Mouse (Mus musculus): ENCODE results near the gene Htr3b. TPM values are rescaled to one million over a fixed set of nuclear protein-coding genes. Genes with fewer than 3 reads are reported as not detected.
A peak's percentile ranks its signal among the peaks of the same experiment; 100 is the strongest.

Gene Htr3b
- polyA plus RNA-seq, 1 experiment from 2014 or later: not detected

- H3K36me3 ChIP-seq: no peaks in the 10 kb centered on the region
- no peak for ATAC-seq
- no peaks in the 10 kb centered on the region for H3K9me3 ChIP-seq
Measured at GRCm38 (mm10) chr9:48981827-48982226, 17.0 kb upstream of the Htr3b start.

DNA sequence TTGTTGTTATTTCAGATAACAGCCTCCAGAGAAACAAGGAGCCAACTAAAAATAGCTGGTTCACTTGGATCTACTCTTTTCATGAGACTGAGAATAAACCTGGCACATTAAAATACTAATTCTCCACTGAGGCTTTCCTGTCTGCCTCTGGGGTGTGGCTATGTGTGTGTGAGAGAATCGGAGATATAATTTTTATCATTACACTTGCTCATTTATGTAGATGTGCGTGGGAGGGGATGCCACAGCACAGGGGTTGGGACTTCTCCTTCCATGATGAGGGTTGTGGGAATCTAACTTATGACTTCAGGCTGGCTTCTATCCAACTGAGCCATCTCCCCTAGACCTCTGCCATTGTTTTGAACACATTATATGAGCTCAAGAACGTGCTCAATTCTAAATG is 16.0 kb upstream of the Htr3b start:
- H3K36me3 ChIP-seq: no peaks in the 10 kb centered on the region
- ATAC-seq: no peak

More at GRCm38 (mm10) chr9:48981827-48982226, 17.0 kb upstream of the Htr3b start:
- Histone ChIP-seq H3K27me3 (no peaks in the 10 kb centered on the region), H3K4me1 (replicated peaks) (peaks cover 18% of the 10 kb centered on the region), H3K4me3 (replicated peaks) (no peak overlapping the region), H3K4me2 (replicated peaks) (no peak overlapping the region), H3K27ac (no peak overlapping the region), H3K9ac (replicated peaks) (no peak overlapping the region)

DNA sequence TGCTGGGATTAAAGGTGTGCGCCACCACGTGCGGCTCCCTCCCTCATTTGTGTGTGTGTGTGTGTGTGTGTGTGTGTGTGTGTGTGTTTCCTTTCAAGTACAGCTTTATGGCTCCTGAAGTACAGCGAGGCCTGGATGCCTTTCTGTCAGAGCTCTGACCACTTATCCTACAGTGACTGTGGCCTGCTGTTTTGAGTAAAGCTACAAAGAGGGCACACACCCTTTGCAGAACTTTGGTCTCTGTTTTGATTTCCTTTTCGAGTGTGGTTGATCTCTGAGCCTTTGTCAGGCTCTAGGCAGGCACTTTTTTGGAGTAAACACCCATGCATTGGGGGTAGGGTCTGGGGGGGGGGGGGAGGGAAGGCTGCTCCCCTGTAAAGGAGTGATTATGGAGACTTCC is 15.6 kb upstream of the Htr3b start:
- no peak overlapping the region for H3K9ac ChIP-seq (replicated peaks)
- 83% methylated on average over 5 of the region's 5 CpGs for WGBS

More for the DNA sequence above, 16.0 kb upstream of the Htr3b start:
- Histone ChIP-seq H3K4me1 (replicated peaks) (peaks cover 7% of the 10 kb centered on the region; the same call in 1 of the 2 replicates), H3K9me3 (no peaks in the 10 kb centered on the region), H3K27ac (no peak overlapping the region), H3K4me3 (replicated peaks) (no peak overlapping the region), H3K27me3 (no peaks in the 10 kb centered on the region), H3K9ac (replicated peaks) (no peak overlapping the region), H3K4me2 (replicated peaks) (no peak overlapping the region)
- WGBS: 85% methylated on average over 3 of the region's 3 CpGs

GRCm38 (mm10) chr9:48976661-48977355 is 12.0 kb upstream of the Htr3b start:
- no peak overlapping the region for H3K4me3 ChIP-seq (replicated peaks)
- H3K27ac ChIP-seq: no peak overlapping the region
- H3K9me3 ChIP-seq: no peaks in the 10 kb centered on the region
- H3K36me3 ChIP-seq: no peaks in the 10 kb centered on the region
- no peaks in the 10 kb centered on the region for H3K27me3 ChIP-seq
- no peak for ATAC-seq
- H3K4me2 ChIP-seq (replicated peaks): no peak overlapping the region
- WGBS: 89% methylated on average over 6 of the region's 6 CpGs
- no peaks in the 10 kb centered on the region for H3K4me1 ChIP-seq (replicated peaks)
- H3K9ac ChIP-seq (replicated peaks): no peak overlapping the region

More for the DNA sequence above, 15.6 kb upstream of the Htr3b start:
- H3K9me3 ChIP-seq: no peaks in the 10 kb centered on the region
- H3K4me1 ChIP-seq (replicated peaks): 0 out of 2 replicates have a peak, but pooled peaks cover 6% of the 10 kb centered on the region
- ATAC-seq: no peak
- no peak overlapping the region for H3K4me3 ChIP-seq (replicated peaks)
- no peak overlapping the region for H3K4me2 ChIP-seq (replicated peaks)
- no peak overlapping the region for H3K27ac ChIP-seq
- H3K36me3 ChIP-seq: no peaks in the 10 kb centered on the region
- no peaks in the 10 kb centered on the region for H3K27me3 ChIP-seq

- 31% methylated on average over 3 of the region's 3 CpGs for WGBS
- no peak for ATAC-seq
Measured at GRCm38 (mm10) chr9:48972494-48972893, 7.7 kb upstream of the Htr3b start.

DNA sequence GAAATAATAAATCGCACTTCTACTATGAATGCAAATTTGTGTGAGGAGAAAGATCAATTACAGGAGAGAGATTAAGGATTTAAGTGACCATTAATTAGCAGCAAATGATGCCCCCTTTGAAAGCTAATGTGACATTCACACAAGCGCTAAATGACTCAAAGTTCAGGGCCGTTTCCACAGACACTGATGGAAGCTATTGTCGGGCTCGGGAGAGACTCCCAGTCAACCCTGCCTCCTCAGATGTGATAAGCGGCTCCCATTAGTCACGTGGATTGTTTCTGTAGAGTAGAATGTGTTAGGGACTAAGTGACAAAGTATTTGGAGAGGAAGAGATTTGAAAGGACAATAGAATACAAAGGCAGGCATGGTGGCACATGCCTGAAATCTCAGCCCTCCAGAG is 2.7 kb downstream of the Htr3b start:
- Histone ChIP-seq H3K27ac (no peak overlapping the region), H3K4me1 (replicated peaks) (peaks cover 14% of the 10 kb centered on the region), H3K9me3 (no peaks in the 10 kb centered on the region), H3K27me3 (peaks cover 10% of the 10 kb centered on the region; the same call in 1 of the 2 replicates), H3K4me3 (replicated peaks) (no peak overlapping the region), H3K36me3 (no peaks in the 10 kb centered on the region), H3K4me2 (replicated peaks) (no peak overlapping the region), H3K9ac (replicated peaks) (no peak overlapping the region)
- no peak for ATAC-seq
- WGBS: 34% methylated on average over 7 of the region's 7 CpGs

More at GRCm38 (mm10) chr9:48972494-48972893, 7.7 kb upstream of the Htr3b start:
- H3K36me3 ChIP-seq: no peaks in the 10 kb centered on the region
- H3K9ac ChIP-seq (replicated peaks): no peak overlapping the region
- H3K4me3 ChIP-seq (replicated peaks): no peak overlapping the region
- no peaks in the 10 kb centered on the region for H3K27me3 ChIP-seq
- H3K9me3 ChIP-seq: no peaks in the 10 kb centered on the region
- H3K4me2 ChIP-seq (replicated peaks): no peak overlapping the region
- no peaks in the 10 kb centered on the region for H3K4me1 ChIP-seq (replicated peaks)
- H3K27ac ChIP-seq: no peak overlapping the region

GRCm38 (mm10) chr9:48961314-48961713 is 3.5 kb downstream of the Htr3b start:
- H3K4me1 ChIP-seq (replicated peaks): peaks cover 14% of the 10 kb centered on the region
- H3K4me2 ChIP-seq (replicated peaks): peak overlapping the region; percentile 32
- no peak overlapping the region for H3K4me3 ChIP-seq (replicated peaks)
- H3K9ac ChIP-seq (replicated peaks): 0 out of 2 replicates have a peak overlapping the region, but pooled peaks have one; percentile 2
- H3K9me3 ChIP-seq: no peaks in the 10 kb centered on the region
- peaks cover 10% of the 10 kb centered on the region; the same call in 1 of the 2 replicates for H3K27me3 ChIP-seq
- H3K27ac ChIP-seq: no peak overlapping the region
- no peak for ATAC-seq
- no peaks in the 10 kb centered on the region for H3K36me3 ChIP-seq
- 25% methylated on average over 12 of the region's 12 CpGs for WGBS

GRCm38 (mm10) chr9:48947565-48947964 is 17.2 kb downstream of the Htr3b start:
- Histone ChIP-seq H3K9ac (replicated peaks) (no peak overlapping the region), H3K4me2 (replicated peaks) (no peak overlapping the region), H3K4me3 (replicated peaks) (no peak overlapping the region), H3K36me3 (no peaks in the 10 kb centered on the region), H3K27ac (no peak overlapping the region), H3K27me3 (no peaks in the 10 kb centered on the region), H3K9me3 (no peaks in the 10 kb centered on the region), H3K4me1 (replicated peaks) (0 out of 2 replicates have a peak, but pooled peaks cover under 1% of the 10 kb centered on the region)
- no peak for ATAC-seq
- WGBS: 91% methylated on average over 4 of the region's 4 CpGs

- Histone ChIP-seq H3K4me3 (replicated peaks) (no peak overlapping the region), H3K4me2 (replicated peaks) (no peak overlapping the region), H3K9me3 (no peaks in the 10 kb centered on the region), H3K36me3 (no peaks in the 10 kb centered on the region), H3K9ac (replicated peaks) (no peak overlapping the region), H3K27ac (no peak overlapping the region), H3K27me3 (no peaks in the 10 kb centered on the region), H3K4me1 (replicated peaks) (0 out of 2 replicates have a peak, but pooled peaks cover 5% of the 10 kb centered on the region)
- no peak for ATAC-seq
- WGBS: 88% methylated on average over 1 of the region's 1 CpGs
Measured at GRCm38 (mm10) chr9:48942349-48942748, 22.4 kb downstream of the Htr3b start.

GRCm38 (mm10) chr9:48929436-48929835 is 35.4 kb downstream of the Htr3b start:
- H3K9me3 ChIP-seq: no peaks in the 10 kb centered on the region
- no peaks in the 10 kb centered on the region for H3K36me3 ChIP-seq
- 0 out of 2 replicates have a peak overlapping the region, but pooled peaks have one; percentile 5 for H3K27ac ChIP-seq
- peaks cover 16% of the 10 kb centered on the region for H3K4me1 ChIP-seq (replicated peaks)
- H3K4me2 ChIP-seq (replicated peaks): no peak overlapping the region
- H3K9ac ChIP-seq (replicated peaks): no peak overlapping the region; the same call in 1 of the 2 replicates
- no peak for ATAC-seq
- WGBS: 85% methylated on average over 5 of the region's 5 CpGs
- no peaks in the 10 kb centered on the region for H3K27me3 ChIP-seq
- H3K4me3 ChIP-seq (replicated peaks): no peak overlapping the region

- WGBS: 34% methylated on average over 3 of the region's 3 CpGs
- H3K36me3 ChIP-seq: no peaks in the 10 kb centered on the region
- H3K27ac ChIP-seq: peak overlapping the region; percentile 59
- ATAC-seq: peak; percentile 66; the same call in 1 of the 2 replicates
- H3K4me1 ChIP-seq (replicated peaks): peaks cover 16% of the 10 kb centered on the region
- no peaks in the 10 kb centered on the region for H3K9me3 ChIP-seq
- peak overlapping the region; percentile 6; the same call in 1 of the 2 replicates for H3K9ac ChIP-seq (replicated peaks)
- H3K4me2 ChIP-seq (replicated peaks): no peak overlapping the region
- H3K27me3 ChIP-seq: no peaks in the 10 kb centered on the region
- H3K4me3 ChIP-seq (replicated peaks): no peak overlapping the region
Measured at GRCm38 (mm10) chr9:48928781-48929180, 36.0 kb downstream of the Htr3b start.

GRCm38 (mm10) chr9:48916011-48916788 is 48.6 kb downstream of the Htr3b start:
- no peaks in the 10 kb centered on the region for H3K36me3 ChIP-seq
- H3K9ac ChIP-seq (replicated peaks): no peak overlapping the region
- no peaks in the 10 kb centered on the region for H3K9me3 ChIP-seq
- peak overlapping the region; percentile 65 for H3K27ac ChIP-seq
- peaks cover 17% of the 10 kb centered on the region for H3K4me1 ChIP-seq (replicated peaks)
- WGBS: 25% methylated on average over 18 of the region's 18 CpGs
- no peak overlapping the region for H3K4me3 ChIP-seq (replicated peaks)
- H3K27me3 ChIP-seq: 0 out of 2 replicates have a peak, but pooled peaks cover 3% of the 10 kb centered on the region
- ATAC-seq: peak; percentile 82
- H3K4me2 ChIP-seq (replicated peaks): no peak overlapping the region
